Mouse (Mus musculus) lung, adult 2 months (tissue): ENCODE data around the gene Mettl16. TPM values are rescaled to one million over a fixed set of nuclear protein-coding genes. Genes with fewer than 3 reads are reported as not detected.

Source experiments
- DNase-seq: peaks from one replicate; pipeline ENCODE4 v3.0.0; 2022
- H3K4me1 ChIP-seq: fragments of 200-500 bp; 2 replicates; pipeline ENCODE4 v1.6.1; 2011; ENCODE audit warnings: low read length; ENCODE audit not compliant: control insufficient read depth, insufficient read depth
- H3K4me3 ChIP-seq: fragments of 200-500 bp; replicated peaks from 2 replicates; pipeline ENCODE3; 2011; ENCODE audit warnings: low read depth, mild to moderate bottlenecking, control low read depth, low read length; ENCODE audit errors: extremely low read depth
- CTCF ChIP-seq: fragments of 200-500 bp; IDR thresholded peaks from 2 replicates; pipeline ENCODE4 v1.5.1; 2011; ENCODE audit warnings: mild to moderate bottlenecking, low read length, control low read depth; ENCODE audit not compliant: insufficient read depth
- POLR2A ChIP-seq: fragments of 200-500 bp; IDR thresholded peaks from 2 replicates; pipeline ENCODE4 v1.6.1; 2011; ENCODE audit warnings: low read depth, mild to moderate bottlenecking, control low read depth, low read length, borderline replicate concordance; ENCODE audit errors: extremely low read depth
- WGBS: fragments of 180-500 bp; shearing (Covaris S2); methylation state at CpG from one replicate; pipeline ENCODE4 v1.1.7; 2018; 5-methylcytosine and 5-hydroxymethylcytosine counted together
- polyA plus RNA-seq: library from polyadenylated mRNA; depleted of rRNA; stranded (reverse); fragments of >200 nt; gene quantifications from 2 replicates; pipeline ENCODE4 v1.2.3, GENCODE M21; 2012

Gene Mettl16
- polyA plus RNA-seq, 1 experiment, result 2.6 TPM

DNA sequence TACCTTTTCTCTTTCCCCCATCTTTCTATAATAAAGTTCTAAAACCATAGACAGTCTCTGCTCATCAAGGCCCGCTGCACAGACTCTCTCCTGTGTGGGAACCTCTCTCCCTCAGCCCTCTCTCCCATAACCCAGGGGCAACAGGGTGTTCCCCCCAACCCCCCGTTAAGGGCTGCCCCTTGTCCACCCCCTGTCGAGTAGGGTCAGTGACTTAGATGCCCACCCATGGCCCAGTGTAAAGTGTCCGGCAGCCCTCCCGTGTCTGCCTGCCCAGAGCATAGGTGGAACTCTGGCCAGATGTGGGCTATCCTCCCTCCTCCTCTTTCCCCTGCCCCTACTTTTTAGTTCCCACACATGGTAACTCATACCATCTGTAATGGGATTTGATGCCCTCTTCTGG, 40.9 kb downstream of the Mettl16 start:
- 64% methylated on average over 5 of the region's 5 CpGs for WGBS
- no peak for DNase-seq
- Histone ChIP-seq H3K4me3 (no peak overlapping the region), H3K4me1 (no peaks in the 10 kb centered on the region)
- TF ChIP-seq CTCF, result no peak
- TF ChIP-seq POLR2A, result no peak

DNA sequence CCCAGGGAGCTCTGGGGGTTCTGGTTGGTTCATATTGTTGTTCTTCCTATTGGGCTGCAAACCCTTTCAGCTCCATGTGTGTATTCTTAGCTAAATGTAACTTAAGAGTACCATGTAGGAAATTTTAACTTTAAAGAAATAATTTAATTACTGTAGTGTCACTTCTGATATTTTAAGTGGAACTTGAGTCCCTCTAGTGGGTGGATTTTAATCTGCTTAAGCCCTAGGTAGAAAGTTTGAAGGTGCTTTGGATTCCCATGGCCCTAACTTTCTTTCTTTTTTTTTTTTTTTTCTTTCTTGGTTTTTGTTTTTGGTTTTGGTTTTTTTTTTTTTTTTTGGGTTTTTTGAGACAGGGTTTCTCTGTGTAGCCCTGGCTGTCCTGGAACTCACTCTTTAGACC, 45.2 kb downstream of the Mettl16 start:
- no peak for DNase-seq
- no peak overlapping the region for H3K4me3 ChIP-seq
- no peak for TF ChIP-seq CTCF
- no peak for TF ChIP-seq POLR2A
- no peaks in the 10 kb centered on the region for H3K4me1 ChIP-seq

DNA sequence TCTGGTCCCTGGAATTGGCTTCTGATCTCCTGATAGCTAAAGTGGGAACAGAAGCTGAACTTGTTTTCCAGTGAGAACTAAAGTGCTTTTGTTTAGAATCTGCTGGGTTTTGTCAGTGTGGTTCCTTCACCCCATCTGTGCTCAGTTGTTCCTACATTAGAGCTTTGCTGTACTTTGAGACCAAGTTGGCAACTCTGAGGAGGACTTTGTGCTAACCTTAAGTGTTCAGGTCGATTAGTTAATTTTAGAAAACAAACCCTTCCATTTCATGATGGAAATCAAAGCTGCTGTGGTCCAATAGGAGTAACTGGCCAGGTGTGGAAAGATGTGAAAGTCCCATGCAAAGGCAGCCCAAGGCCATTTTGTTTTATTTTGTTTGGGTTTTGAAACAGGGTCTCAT, 50.3 kb downstream of the Mettl16 start:
- H3K4me1 ChIP-seq, result no peaks in the 10 kb centered on the region; the same call in 1 of the 2 replicates
- no peak overlapping the region for H3K4me3 ChIP-seq
- no peak for TF ChIP-seq CTCF
- TF ChIP-seq POLR2A, result no peak
- DNase-seq, result no peak
- 60% methylated on average over 1 of the region's 1 CpGs for WGBS

DNA sequence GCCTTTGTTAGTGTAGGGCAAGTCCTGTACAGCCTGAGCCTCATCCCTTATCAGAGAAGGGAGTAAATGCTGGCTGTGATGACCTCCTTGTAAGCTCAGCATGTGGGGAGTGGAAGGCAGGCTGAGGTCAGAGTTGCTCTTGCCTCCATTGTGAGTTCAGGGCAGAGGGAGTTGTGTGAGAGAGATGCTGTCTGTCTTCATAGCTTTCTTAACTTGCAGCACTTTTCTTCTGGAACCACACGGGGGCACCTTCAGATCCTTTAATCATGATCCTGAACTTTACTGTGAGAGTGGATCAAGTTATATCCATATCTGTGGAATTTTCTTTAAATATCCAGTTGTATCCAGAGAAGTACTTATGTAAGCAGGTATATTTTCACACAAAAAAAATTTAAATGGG, 50.8 kb downstream of the Mettl16 start:
- no peak for TF ChIP-seq CTCF
- TF ChIP-seq POLR2A, result no peak
- no peak for DNase-seq
- WGBS, result 16% methylated on average over 1 of the region's 1 CpGs
- Histone ChIP-seq H3K4me3 (no peak overlapping the region), H3K4me1 (peaks cover 3% of the 10 kb centered on the region; the same call in 1 of the 2 replicates)

DNA sequence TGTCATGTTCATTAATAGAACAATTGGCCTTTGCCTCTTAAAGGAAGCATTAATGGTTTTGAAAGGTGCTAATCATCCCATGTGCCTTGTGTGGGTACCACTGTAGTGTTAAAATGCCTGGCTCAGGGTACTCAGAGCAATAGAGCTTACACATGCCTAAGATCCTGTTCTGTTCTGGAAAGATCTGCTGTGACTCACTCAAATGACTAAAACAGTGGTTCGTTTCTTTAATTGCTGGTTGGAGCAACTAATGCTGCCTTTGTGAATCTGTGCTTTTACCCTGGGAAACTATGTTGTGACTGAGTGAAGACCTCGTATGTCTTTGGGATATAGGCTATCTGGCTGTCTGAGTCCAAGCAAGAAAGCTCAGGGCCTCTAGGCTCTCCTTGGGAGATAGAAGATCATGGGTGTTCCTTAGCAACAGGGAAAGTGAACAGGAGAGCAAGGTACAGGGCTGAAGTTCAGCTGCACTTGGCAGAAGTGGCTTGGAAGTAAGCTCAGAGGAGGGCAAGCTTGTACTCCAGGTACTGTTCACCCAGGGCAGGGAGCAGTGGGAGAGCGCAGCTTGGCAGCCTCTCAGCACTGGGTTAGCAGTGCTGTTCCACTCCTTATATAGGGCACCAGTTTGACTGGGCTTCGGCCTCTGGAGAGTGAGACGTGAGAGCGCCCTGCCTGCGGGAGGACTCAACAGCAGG, 52.3 kb downstream of the Mettl16 start:
- H3K4me3 ChIP-seq, result no peak overlapping the region
- DNase-seq, result no peak
- H3K4me1 ChIP-seq, result peaks cover 6% of the 10 kb centered on the region
- 93% methylated on average over 7 of the region's 7 CpGs for WGBS
- TF ChIP-seq POLR2A (no peak), CTCF (no peak)

DNA sequence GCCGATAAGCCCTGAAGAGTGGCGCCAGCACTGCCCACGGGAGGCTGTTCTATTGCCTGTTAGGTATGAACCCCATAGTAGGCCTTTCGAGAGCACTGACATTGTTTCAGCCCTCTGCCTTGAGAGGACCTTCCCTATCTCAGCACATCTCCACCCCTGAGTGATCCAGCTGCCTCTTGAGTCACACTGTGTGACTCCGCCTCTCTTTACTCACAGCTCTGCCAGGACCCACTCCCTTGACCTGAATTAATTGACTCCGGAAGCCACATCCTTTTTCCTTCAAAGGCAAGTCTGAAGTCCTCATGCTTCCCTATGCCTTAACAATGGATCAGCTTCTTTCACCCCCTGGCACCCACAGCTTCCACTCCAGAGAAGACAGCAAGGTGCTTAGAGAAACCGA, 55.5 kb downstream of the Mettl16 start:
- Histone ChIP-seq H3K4me1 (peaks cover 13% of the 10 kb centered on the region), H3K4me3 (no peak overlapping the region)
- no peak for DNase-seq
- TF ChIP-seq CTCF, result no peak
- TF ChIP-seq POLR2A, result no peak
- 38% methylated on average over 7 of the region's 7 CpGs for WGBS

DNA sequence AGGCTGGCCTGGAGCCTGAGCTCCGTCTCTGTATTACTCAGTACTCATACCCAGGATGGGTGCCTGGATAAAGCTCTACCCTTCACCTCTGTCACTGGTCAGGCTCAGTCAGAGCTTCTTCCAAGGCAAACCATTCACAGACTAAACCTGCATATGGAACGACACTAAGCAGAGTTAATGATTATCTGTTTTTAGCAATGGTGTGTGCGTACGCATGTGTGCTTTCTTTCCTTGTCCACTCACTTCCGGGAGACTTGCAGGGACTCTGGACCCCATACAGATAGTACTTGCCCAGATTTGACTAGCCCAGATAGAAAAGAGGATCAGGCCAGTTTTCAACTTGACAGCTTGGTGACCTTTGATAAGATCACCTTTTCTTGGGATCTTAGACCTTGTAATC, 56.1 kb downstream of the Mettl16 start:
- TF ChIP-seq POLR2A (no peak), CTCF (no peak)
- DNase-seq, result no peak
- H3K4me1 ChIP-seq, result peaks cover 13% of the 10 kb centered on the region
- H3K4me3 ChIP-seq, result no peak overlapping the region
- WGBS, result 91% methylated on average over 5 of the region's 5 CpGs

DNA sequence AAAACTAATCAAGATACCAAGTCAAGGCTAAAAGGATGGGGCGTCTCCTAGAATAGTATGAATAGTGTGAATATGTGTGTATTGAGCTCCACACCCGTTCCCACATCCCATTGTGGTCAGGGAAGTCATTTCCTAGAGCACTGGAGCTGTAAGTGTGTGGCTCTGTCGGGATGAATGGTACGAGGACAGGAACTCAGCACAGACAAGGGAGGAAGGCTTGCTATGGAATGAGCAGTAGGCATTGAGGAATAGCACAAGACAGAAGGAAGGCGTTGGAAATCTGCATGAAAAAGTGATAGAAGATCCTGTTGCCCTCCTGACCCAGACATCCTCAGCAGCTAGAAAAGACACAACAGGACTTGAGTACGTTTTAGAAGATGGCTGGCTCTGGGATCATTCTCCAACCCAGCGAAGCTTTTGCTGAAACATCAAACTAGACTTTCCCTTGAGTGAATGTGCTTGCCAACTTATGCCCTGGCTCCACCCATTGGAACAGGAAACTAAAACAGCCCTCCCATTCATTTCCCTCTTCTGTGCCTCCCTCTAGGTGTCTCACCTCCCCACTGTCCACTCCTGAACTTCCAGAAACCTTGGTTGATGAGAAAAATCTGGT, 57.3 kb downstream of the Mettl16 start:
- DNase-seq, result no peak
- WGBS, result 50% methylated on average over 7 of the region's 7 CpGs
- TF ChIP-seq CTCF, result no peak
- no peak for TF ChIP-seq POLR2A
- Histone ChIP-seq H3K4me3 (no peak overlapping the region), H3K4me1 (peaks cover 19% of the 10 kb centered on the region)

DNA sequence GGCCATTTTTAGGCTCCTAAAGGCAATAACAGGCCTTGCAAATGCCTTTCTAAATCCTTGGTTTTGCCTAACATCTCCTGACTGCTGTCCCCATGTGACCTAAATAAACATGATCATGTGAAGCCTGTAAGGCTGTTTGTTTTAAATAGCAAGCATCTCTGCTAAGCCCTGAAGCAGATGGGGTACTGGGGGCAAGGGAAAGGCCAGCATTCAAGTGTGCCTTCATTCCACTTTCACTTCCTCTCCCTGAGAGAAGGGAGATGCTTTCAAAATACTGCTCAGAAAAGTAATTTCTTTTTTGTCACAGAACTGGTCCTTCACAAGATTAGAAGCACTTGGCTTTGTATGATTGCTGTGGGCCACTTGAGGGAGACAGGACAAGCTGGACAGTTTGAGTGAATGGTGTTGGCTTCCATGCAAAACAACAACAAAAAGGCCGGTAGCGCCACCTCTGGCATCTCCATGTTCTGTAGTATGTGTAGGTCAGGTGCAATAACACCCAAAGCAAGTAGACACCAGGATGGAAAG, 57.8 kb downstream of the Mettl16 start:
- TF ChIP-seq CTCF (no peak), POLR2A (no peak)
- DNase-seq, result no peak
- 42% methylated on average over 2 of the region's 2 CpGs for WGBS
- no peak overlapping the region for H3K4me3 ChIP-seq
- peaks cover 22% of the 10 kb centered on the region for H3K4me1 ChIP-seq

DNA sequence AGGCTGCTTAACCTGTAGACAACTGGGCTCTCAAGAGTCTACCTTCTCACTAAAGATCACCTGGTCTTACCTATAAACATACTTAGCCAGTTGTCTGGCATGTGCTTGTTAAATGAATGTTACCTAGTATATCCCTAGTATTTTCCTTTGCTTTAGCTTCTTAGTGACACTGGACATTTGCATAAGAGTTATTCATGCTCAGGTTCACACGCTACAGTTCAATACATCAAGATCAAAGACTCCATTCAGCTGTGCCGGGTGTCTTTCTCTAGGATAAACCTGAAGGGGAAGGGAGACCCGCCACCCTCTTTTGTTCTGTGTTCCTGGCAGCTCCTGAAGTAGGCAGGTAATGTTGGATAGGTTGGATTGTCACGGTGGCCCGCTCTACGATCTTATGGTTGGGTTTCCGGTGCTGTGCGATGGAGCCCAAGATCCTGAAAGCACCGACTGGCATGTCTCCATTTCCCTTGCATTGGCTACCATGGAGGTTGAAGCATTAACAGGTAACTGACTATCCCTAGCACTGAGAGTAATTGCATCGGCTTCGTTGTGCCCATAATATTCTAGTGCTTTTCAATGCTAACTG, 58.4 kb downstream of the Mettl16 start:
- WGBS, result 25% methylated on average over 11 of the region's 11 CpGs
- Histone ChIP-seq H3K4me3 (no peak overlapping the region), H3K4me1 (peaks cover 27% of the 10 kb centered on the region)

More for the DNA sequence above, 58.4 kb downstream of the Mettl16 start:
- TF ChIP-seq CTCF (no peak), POLR2A (no peak)
- no peak for DNase-seq
